Mouse (Mus musculus) testis, adult 2 months (tissue): ENCODE measurements around the gene Madcam1. TPM values are rescaled to one million over a fixed set of nuclear protein-coding genes. Genes with fewer than 3 reads are reported as not detected.
A peak's percentile ranks its signal among the peaks of the same experiment; 100 is the strongest.

Source experiments
- H3K27ac ChIP-seq: fragments of 200-500 bp; 2 replicates; pipeline ENCODE4 v1.5.1; 2012; ENCODE audit warnings: low read depth, low read length; ENCODE audit not compliant: control insufficient read depth, insufficient read depth
- H3K27me3 ChIP-seq: fragments of 200-500 bp; 2 replicates; pipeline ENCODE4 v1.6.1; 2012; ENCODE audit warnings: mild to moderate bottlenecking, low read length, moderate library complexity; ENCODE audit not compliant: control insufficient read depth, insufficient read depth
- H3K36me3 ChIP-seq: fragments of 200-500 bp; 2 replicates; pipeline ENCODE4 v1.6.1; 2012; ENCODE audit warnings: mild to moderate bottlenecking, low read length; ENCODE audit not compliant: control insufficient read depth, insufficient read depth
- H3K4me1 ChIP-seq: fragments of 200-500 bp; 2 replicates; pipeline ENCODE4 v1.6.1; 2012; ENCODE audit warnings: low read length; ENCODE audit not compliant: control insufficient read depth, insufficient read depth
- H3K4me3 ChIP-seq: fragments of 200-500 bp; 2 replicates; pipeline ENCODE4 v1.5.1; 2012; ENCODE audit warnings: low read depth, mild to moderate bottlenecking, low read length, moderate library complexity, mixed read lengths; ENCODE audit not compliant: control insufficient read depth
- CTCF ChIP-seq: fragments of 200-500 bp; IDR thresholded peaks from 2 replicates; pipeline ENCODE4 v1.5.1; 2012; ENCODE audit warnings: low read depth, mild to moderate bottlenecking, inconsistent platforms, low read length, moderate library complexity; ENCODE audit not compliant: control insufficient read depth, insufficient read depth, insufficient replicate concordance
- POLR2A ChIP-seq: fragments of 200-500 bp; IDR thresholded peaks from 2 replicates; pipeline ENCODE4 v1.6.1; 2012; ENCODE audit warnings: low read depth, mild to moderate bottlenecking, inconsistent platforms, low read length, moderate library complexity; ENCODE audit not compliant: control insufficient read depth
- polyA plus RNA-seq: library from polyadenylated mRNA; depleted of rRNA; stranded (reverse); fragments of >200 nt; gene quantifications from 2 replicates; pipeline ENCODE4 v1.2.3, GENCODE M21; 2012

Madcam1 gene
- polyA plus RNA-seq, 1 experiment, result not detected

DNA sequence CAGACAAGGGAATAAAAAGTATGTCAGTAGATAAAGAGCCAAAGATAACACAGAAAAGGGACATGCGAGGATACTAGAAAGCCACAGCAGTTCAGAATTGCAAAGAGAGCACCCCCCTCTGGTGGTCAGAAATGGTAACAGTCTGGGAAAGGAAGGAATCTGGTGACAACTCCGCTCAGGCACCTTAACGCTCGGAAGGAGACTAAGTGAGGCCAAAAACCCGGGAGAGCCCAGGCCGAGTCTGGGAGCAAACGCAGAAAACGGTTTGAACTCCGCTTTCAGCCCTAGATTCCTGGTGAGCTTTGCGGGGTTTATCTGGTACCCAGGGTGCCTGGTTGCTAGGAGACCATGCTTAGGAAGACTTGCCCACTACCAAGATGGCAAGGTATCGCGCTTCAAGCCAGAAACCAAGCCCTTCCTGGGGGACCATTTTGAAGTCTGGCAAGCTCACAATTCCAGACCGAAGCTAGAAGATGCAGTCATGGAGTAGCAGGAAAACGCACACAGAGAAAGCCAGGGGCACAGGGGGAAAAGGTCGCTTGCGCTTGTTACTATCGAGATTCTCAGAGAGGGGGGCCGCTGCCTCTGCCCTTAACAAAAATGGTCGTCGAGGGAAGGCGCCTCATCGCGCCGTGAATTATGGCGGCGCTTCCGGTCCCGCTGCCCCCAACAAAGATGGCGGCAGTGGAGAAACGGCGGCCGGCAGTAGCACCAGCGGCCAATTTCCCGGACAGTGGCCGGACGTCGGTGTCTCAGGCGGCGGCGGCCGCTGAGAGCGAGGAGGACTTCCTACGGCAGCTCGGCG lies 4.6 kb downstream of the Madcam1 start, which contains the start of gene Tpgs1:
Gene Tpgs1 (plus strand): TSS at position 599 of the 805 bp plus-strand sequence.
- Histone ChIP-seq H3K27ac (peak within 1 kb of the TSS; percentile 98), H3K27me3 (no peaks in the 10 kb centered on the region), H3K36me3 (no peaks in the 10 kb centered on the region), H3K4me1 (peaks cover 9% of the 10 kb centered on the region), H3K4me3 (peak within 1 kb of the TSS; percentile 96)
- TF ChIP-seq CTCF, result peak; percentile 41; the same call in 1 of the 2 replicates
- TF ChIP-seq POLR2A, result peak; percentile 64

DNA sequence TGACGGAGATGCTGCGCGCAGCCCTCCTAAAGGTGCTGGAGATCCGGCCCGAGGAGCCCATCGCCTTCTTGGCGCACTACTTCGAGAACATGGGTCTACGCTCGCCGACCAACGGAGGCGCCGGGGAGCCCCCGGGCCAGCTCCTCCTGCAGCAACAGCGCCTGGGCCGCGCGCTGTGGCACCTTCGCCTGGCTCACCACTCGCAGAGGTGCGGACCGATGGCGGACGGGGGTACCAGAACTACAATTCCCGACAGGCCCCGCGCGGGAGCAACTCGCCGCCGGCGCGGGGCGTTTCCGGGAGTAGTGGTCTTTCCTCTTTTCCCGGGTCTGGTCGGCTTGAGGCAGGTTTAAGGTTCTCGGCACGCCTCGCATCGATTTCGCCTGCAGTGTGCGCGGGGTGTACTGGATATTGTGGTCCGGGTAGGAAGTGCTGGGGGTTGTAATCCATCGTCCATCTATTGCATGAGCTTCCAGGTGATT lies 5.3 kb downstream of the Madcam1 start:
- no peaks in the 10 kb centered on the region for H3K27me3 ChIP-seq

DNA sequence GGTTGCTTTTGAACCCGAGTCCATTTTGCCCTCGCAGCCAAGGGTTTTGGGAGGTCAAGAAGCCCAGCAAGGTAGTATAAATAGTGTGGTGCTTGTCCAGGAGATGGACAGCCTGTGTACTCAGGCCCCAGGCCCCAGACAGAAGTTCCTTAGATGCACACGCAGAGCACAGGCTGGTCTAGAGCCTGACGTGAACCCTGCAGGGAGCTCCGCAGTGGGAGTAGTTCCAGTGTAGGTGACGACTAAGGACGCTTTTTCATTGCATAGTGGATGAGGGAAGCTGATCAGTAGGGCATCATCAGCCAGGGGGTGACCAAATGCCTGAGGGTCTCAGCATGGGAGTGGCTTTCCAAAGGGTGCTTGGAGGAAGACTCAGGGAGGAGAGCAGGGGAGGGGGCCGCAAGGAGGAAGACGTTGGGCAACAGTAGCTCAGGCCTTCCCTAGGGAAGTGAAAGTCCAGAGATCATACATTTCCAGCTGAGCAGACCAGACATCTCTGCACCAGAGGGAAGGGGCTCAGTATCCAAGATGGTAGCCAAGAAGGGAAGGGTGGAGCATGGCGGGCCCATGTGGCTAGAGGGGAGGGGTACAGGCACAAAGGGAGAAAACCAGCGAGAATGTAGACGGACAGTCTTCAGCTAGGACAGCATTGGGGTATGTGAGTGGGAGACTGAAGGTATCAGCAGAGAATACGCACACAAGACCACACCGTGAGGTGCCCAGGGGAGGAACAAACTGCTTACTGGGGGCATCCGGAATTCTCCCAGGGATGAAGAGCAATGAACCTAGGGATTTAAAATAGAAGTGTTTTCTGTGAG lies 5.9 kb downstream of the Madcam1 start:
- TF ChIP-seq CTCF (no peak), POLR2A (no peak)
- no peaks in the 10 kb centered on the region for H3K36me3 ChIP-seq
- no peaks in the 10 kb centered on the region for H3K27me3 ChIP-seq
- peaks cover 10% of the 10 kb centered on the region for H3K4me1 ChIP-seq
- peak overlapping the region; percentile 98; the same call in 1 of the 2 replicates for H3K27ac ChIP-seq
- H3K4me3 ChIP-seq, result peak overlapping the region; percentile 96

More for the DNA sequence above, 5.3 kb downstream of the Madcam1 start:
- peaks cover 9% of the 10 kb centered on the region for H3K4me1 ChIP-seq
- H3K27ac ChIP-seq, result peak overlapping the region; percentile 98
- no peaks in the 10 kb centered on the region for H3K36me3 ChIP-seq
- no peak for TF ChIP-seq CTCF
- TF ChIP-seq POLR2A, result no peak; the same call in 1 of the 2 replicates
- peak overlapping the region; percentile 96 for H3K4me3 ChIP-seq

DNA sequence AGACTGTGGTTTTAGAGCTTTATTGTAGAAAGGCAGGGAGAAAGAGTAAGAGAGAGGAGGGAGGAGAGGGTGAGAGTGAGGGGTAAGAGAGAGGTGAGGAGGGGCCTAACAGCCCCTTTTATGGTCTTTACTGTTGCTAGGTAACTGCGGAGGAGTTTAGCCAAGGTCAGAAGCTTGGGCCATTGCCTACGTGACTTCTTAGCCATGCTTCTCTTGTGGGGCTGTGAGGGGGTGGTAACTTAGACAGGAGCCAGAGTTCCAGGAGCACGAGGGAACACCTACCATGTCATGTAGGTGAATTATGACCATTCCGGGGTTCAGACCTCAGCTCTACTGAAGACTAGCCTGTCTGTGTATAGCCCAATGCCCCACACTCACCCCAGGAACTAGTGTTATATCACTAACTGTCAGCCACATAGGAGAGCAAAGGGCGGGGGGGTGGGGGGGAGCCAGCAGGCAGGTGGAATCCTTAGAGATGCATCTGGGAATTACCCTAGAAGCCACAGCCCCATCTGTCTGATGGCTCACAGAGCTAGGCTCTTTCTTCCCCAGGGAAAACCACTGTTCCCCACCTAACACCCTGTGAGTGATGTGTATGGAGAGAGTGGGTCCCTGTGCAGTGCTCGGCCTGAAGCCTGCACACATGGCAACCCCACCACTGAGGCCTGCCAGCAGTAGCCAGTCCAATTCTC lies 7.2 kb downstream of the Madcam1 start:
- Histone ChIP-seq H3K27me3 (no peaks in the 10 kb centered on the region), H3K27ac (no peak overlapping the region), H3K36me3 (no peaks in the 10 kb centered on the region), H3K4me3 (no peak overlapping the region), H3K4me1 (peaks cover 16% of the 10 kb centered on the region)
- no peak for TF ChIP-seq CTCF
- no peak for TF ChIP-seq POLR2A

DNA sequence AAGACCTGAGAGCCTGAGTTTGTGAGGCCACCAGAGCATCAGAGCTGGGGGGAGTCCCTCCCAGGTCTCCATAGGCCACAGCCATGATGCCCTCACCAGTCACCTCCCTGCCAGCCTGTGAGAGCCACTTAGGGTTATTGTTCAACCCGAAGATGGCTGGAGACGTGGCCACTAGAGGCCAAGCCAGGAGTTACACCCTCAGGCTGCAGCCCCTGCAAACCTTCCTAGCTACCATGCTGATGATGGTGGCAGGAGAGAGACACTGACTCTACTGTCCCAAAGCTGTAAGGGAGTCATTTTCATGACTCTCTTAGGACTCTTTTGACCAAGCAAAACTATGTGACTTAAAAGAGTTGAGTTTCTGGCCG lies 7.7 kb downstream of the Madcam1 start:
- H3K27me3 ChIP-seq, result no peaks in the 10 kb centered on the region
- no peak overlapping the region for H3K4me3 ChIP-seq
- TF ChIP-seq POLR2A (no peak), CTCF (no peak)
- no peaks in the 10 kb centered on the region for H3K36me3 ChIP-seq
- peaks cover 16% of the 10 kb centered on the region for H3K4me1 ChIP-seq
- no peak overlapping the region for H3K27ac ChIP-seq

DNA sequence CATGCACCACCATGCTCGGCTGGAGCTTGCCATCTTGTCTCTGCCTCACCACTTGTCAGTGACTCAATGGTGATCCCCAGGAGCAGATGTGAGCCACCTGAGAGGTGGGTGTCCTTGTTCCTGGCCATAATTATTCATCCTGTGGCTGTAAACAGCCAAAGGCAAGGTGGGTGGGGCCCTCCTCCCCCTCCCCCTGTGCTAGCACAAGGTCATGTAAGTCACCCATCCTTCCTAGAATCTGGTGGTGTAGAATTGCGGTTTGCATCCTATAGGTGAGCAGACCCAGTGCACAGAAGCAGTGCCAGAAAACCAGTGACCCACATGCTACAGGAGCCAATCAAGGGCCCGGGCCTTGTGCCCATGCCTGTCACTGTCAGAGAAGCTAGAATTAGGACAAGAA lies 8.7 kb downstream of the Madcam1 start:
- no peak for TF ChIP-seq POLR2A
- no peak for TF ChIP-seq CTCF
- H3K36me3 ChIP-seq, result no peaks in the 10 kb centered on the region
- peaks cover 16% of the 10 kb centered on the region for H3K4me1 ChIP-seq
- H3K27ac ChIP-seq, result no peak overlapping the region
- no peaks in the 10 kb centered on the region for H3K27me3 ChIP-seq
- no peak overlapping the region for H3K4me3 ChIP-seq

DNA sequence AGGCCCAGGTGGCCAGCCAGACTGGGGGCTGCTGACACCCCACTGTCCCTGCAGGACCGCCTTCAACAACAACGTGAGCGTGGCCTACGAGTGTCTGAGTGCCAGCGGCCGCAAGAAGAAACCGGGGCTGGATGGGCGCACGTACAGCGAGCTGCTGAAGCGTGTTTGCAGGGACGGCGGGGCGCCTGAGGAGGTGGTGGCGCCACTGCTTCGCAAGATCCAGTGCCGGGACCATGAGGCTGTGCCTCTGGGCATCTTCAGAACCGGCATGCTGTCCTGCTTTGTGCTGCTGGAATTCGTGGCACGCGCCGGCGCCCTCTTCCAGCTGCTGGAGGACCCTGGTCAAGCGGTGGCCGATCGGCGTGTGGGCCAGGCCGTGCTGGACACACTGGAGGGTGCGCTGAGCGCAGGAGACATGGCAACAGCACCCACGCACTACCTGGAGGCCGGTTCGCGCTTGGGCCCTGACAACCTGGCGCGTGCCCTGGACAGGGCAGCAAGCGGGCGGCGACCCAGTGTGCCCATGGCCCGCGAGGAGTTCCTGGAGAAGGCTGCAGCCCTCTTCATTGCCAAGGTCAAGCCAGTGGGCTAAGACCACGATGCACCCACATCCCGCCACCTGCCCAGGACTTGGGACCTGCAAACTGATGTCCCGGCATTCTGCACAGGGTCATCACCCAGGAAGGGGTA lies 11.1 kb downstream of the Madcam1 start:
- no peak for TF ChIP-seq POLR2A
- no peak for TF ChIP-seq CTCF
- Histone ChIP-seq H3K4me1 (peaks cover 8% of the 10 kb centered on the region), H3K27me3 (no peaks in the 10 kb centered on the region), H3K4me3 (no peak overlapping the region), H3K27ac (no peak overlapping the region), H3K36me3 (no peaks in the 10 kb centered on the region)
